Mouse (Mus musculus): ENCODE data around the gene Tbc1d2b.

The Tbc1d2b gene

GRCm38 (mm10) chr9:90204396-90204915, 66.1 kb downstream of the Tbc1d2b start:
- DNase-seq (ENCODE audit: low spot score) = no peak

GRCm38 (mm10) chr9:90203233-90203632, 67.4 kb downstream of the Tbc1d2b start:
- DNase-seq (ENCODE audit: low spot score) = no peak

GRCm38 (mm10) chr9:90201541-90201940, 69.1 kb downstream of the Tbc1d2b start:
- no peak for DNase-seq (ENCODE audit: low spot score)

- no peak for DNase-seq (ENCODE audit: low spot score)
Measured at GRCm38 (mm10) chr9:90201096-90201495, 69.5 kb downstream of the Tbc1d2b start.

GRCm38 (mm10) chr9:90200501-90200900, 70.1 kb downstream of the Tbc1d2b start:
- no peak for DNase-seq (ENCODE audit: low spot score)

- no peak for DNase-seq (ENCODE audit: low spot score)
Measured at GRCm38 (mm10) chr9:90199611-90200010, 71.0 kb downstream of the Tbc1d2b start.

- DNase-seq (ENCODE audit: low spot score) = no peak
Measured at GRCm38 (mm10) chr9:90198531-90199449, 71.8 kb downstream of the Tbc1d2b start.

GRCm38 (mm10) chr9:90197866-90198383, 72.7 kb downstream of the Tbc1d2b start:
- no peak for DNase-seq (ENCODE audit: low spot score)

- no peak for DNase-seq (ENCODE audit: low spot score)
Measured at GRCm38 (mm10) chr9:90197116-90197665, 73.4 kb downstream of the Tbc1d2b start.

GRCm38 (mm10) chr9:90196262-90196661, 74.3 kb downstream of the Tbc1d2b start:
- DNase-seq (ENCODE audit: low spot score) = no peak

GRCm38 (mm10) chr9:90195000-90195399, 75.6 kb downstream of the Tbc1d2b start:
- no peak for DNase-seq (ENCODE audit: low spot score)

GRCm38 (mm10) chr9:90189391-90189790, 81.2 kb downstream of the Tbc1d2b start:
- DNase-seq (ENCODE audit: low spot score) = no peak

- DNase-seq (ENCODE audit: low spot score) = no peak
Measured at GRCm38 (mm10) chr9:90188893-90189292, 81.7 kb downstream of the Tbc1d2b start.

- DNase-seq (ENCODE audit: low spot score) = no peak
Measured at GRCm38 (mm10) chr9:90185356-90185910, 85.2 kb downstream of the Tbc1d2b start.

GRCm38 (mm10) chr9:90184116-90184515, 86.5 kb downstream of the Tbc1d2b start:
- no peak for DNase-seq (ENCODE audit: low spot score)

GRCm38 (mm10) chr9:90183550-90183949, 87.1 kb downstream of the Tbc1d2b start:
- no peak for DNase-seq (ENCODE audit: low spot score)

- no peak for DNase-seq (ENCODE audit: low spot score)
Measured at GRCm38 (mm10) chr9:90182636-90183421, 87.8 kb downstream of the Tbc1d2b start.

- no peak for DNase-seq (ENCODE audit: low spot score)
Measured at GRCm38 (mm10) chr9:90181656-90182388, 88.8 kb downstream of the Tbc1d2b start.

GRCm38 (mm10) chr9:90179409-90179808, 91.2 kb downstream of the Tbc1d2b start:
- no peak for DNase-seq (ENCODE audit: low spot score)

GRCm38 (mm10) chr9:90173330-90173729, 97.3 kb downstream of the Tbc1d2b start:
- no peak for DNase-seq (ENCODE audit: low spot score)

Data from layer of hippocampus, adult 9-10 months (tissue).